Mouse (Mus musculus) c-Kit-positive CD71-positive TER-119-positive erythroid progenitor cells, embryonic 14.5 days (primary cell): ENCODE data around the gene Ppil4.

Experiments used
- DNase-seq: peaks from one replicate; pipeline ENCODE4 v3.0.0-alpha.2; 2013; ENCODE audit warnings: low spot score

The Ppil4 gene

GRCm38 (mm10) chr10:7861259-7861936 is 68.7 kb downstream of the Ppil4 start:
- DNase-seq = no peak

GRCm38 (mm10) chr10:7861937-7862657 is 69.4 kb downstream of the Ppil4 start:
- DNase-seq = no peak

- DNase-seq = no peak
Observed at GRCm38 (mm10) chr10:7863411-7863810, 70.7 kb downstream of the Ppil4 start.

GRCm38 (mm10) chr10:7864184-7864583 is 71.5 kb downstream of the Ppil4 start:
- DNase-seq = no peak

GRCm38 (mm10) chr10:7864806-7865205 is 72.1 kb downstream of the Ppil4 start:
- no peak for DNase-seq

GRCm38 (mm10) chr10:7866762-7867665 is 74.3 kb downstream of the Ppil4 start:
- DNase-seq = no peak

GRCm38 (mm10) chr10:7867666-7868030 is 75.0 kb downstream of the Ppil4 start:
- no peak for DNase-seq

GRCm38 (mm10) chr10:7869746-7870145 is 77.1 kb downstream of the Ppil4 start:
- DNase-seq = no peak

- peak; percentile 23 for DNase-seq
Observed at GRCm38 (mm10) chr10:7870571-7871315, 78.1 kb downstream of the Ppil4 start.

GRCm38 (mm10) chr10:7871381-7872020 is 78.8 kb downstream of the Ppil4 start:
- no peak for DNase-seq
